Mouse (Mus musculus) ES-Bruce4 (cell line): ENCODE measurements at regions not wholly inside any gene's neighbourhood (a gene's known extent, or its start where the extent isn't known, plus 50 kb on each side); places are given as distances from the start of the nearest gene placed in this dataset.

Source experiments
- CTCF ChIP-seq: IDR thresholded peaks from one replicate; pipeline ENCODE4 v1.8.1; 2011; ENCODE audit warnings: low read depth, low read length
- POLR2A ChIP-seq: IDR thresholded peaks from one replicate; pipeline ENCODE4 v1.8.1; 2011; ENCODE audit warnings: low read length; ENCODE audit not compliant: insufficient read depth

DNA sequence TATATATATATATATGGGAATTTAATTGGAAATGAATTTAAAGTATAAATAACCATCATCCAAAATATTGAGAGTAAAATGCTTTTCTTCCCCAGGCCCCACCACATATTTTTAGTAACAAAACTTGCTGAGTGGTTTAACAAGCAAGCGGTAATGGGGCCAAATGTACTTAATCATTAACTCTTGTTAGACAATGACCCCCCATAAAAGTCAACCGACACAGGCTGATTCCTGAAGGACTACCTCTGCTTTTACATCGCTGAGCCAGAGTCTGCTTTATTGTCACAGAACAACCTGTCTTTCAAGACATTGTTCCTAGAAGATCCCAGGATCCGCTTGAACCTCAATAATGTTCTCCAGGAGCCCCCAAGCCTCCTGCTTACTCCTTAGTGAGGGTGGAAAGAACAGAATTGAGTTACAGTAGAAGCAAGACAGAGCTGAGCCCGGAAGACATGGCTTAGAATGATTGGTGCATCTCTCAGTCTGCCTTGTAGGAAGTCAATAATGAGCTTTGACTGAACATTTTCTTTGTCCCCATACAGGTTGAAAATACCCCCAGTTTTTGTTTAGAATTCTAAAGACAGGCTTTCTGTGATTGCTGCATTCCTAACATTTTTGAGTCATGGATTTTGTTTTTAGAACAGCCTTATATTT, 78.0 kb upstream of the Olig3 start:
- TF ChIP-seq POLR2A (no peak), CTCF (no peak)
